Mouse (Mus musculus): ENCODE measurements around the gene Cnr2. TPM values are rescaled to one million over a fixed set of nuclear protein-coding genes. Genes with fewer than 3 reads are reported as not detected.

Cnr2 gene
- 0.80 and 1.6 TPM in 2 replicates for polyA plus RNA-seq (2015; fragmentation: Nextera tagmentation; extraction: Ambion mirVana)

DNA sequence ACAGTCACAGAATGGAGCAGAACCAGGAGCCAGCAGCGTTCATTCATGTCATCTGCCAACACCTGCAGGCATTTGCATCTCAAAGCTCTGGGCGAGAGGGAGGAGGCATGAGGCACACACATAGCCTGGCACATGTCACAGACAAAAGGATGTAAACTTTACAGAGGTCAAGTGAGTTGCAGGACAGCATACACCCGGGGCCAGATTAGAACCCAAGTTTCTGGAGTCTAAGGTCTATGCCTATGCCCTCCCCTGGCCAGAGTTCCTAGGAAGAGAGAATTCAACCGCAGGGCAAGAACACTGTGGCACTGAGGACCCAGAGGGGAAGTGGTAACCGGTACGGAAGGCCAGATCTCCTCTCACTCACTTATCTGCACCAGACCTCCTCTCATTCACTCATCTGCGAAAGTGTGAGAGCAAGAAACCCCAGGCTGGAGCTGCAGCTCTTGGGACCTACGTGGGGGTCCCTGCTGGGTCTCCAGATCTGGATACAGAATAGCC is at the start of gene Cnr2:
Cnr2 (plus strand) TSS at position 324 of the 501 bp plus-strand sequence.

DNA sequence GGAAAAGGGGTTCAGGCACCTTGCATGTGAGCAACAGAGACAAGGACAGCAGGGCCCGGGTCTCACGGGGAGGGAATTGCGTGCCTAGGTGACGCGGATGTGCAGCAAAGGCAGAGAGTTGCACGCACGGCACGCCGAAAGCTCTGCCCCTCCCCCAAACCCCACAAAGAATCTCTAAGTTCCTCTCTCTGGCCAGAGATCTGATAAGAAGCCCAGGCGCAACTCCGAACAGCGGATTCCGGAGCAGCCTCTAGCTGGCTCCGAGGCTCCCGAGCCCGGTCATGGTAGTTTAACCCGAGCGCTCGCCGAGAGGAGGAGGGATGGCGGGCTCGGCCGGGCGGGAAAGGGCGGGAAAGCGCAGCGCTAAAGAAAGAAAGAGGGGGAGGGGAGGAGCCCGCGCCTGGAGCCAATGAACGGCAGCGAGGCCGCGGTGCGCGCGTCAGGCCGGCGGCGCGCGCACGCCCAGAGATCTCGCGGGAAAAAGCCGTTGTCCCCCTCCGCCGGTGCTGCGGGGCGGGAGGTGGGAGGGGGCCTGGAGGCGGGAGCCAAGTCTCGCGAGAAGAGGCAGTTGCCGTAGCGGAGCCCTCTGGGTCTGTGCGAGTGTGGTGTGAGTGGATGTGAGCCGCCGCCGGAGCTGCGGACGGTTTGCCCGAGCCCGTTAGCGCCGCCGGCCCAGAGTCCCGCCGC is 39.5 kb upstream of the Cnr2 start, which contains the start of gene Srsf10:
Srsf10 (plus strand) TSS at position 212 of the 687 bp plus-strand sequence.

DNA sequence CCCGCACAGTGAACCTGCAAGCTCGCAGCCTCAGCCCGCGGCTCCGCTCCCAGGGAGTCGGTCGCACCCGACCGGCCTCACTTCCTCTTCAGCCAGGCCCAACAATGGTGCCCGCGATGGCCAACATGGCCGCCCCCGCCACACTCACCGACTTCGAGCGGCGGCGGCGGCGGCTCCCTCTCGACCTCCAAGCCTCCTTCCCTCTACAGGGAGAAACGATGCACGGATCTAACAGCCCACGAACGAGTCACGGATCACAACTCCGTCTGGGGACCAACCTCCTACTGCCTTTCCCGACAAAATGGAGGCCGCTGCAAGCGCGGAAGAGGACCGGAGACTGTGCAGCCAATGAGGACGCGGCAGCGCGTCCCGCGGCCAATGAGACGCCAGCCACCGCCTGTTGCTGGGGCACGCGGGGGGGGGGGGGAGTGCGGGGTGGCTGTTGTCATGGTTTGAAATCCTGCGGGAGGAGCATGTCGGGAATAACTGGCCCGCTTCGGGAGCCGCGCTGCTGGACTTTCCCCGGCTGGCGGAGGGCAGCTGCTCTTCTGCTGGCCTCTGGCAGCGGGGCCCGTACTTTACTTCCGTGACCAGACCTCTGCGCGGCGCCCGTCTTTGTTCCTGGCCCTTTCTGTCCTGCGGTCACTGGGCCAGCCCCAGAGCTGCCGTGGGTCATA is 21.5 kb upstream of the Cnr2 start, which contains the start of gene Pnrc2:
Pnrc2 (minus strand) TSS at position 325 of the 677 bp plus-strand sequence.

DNA sequence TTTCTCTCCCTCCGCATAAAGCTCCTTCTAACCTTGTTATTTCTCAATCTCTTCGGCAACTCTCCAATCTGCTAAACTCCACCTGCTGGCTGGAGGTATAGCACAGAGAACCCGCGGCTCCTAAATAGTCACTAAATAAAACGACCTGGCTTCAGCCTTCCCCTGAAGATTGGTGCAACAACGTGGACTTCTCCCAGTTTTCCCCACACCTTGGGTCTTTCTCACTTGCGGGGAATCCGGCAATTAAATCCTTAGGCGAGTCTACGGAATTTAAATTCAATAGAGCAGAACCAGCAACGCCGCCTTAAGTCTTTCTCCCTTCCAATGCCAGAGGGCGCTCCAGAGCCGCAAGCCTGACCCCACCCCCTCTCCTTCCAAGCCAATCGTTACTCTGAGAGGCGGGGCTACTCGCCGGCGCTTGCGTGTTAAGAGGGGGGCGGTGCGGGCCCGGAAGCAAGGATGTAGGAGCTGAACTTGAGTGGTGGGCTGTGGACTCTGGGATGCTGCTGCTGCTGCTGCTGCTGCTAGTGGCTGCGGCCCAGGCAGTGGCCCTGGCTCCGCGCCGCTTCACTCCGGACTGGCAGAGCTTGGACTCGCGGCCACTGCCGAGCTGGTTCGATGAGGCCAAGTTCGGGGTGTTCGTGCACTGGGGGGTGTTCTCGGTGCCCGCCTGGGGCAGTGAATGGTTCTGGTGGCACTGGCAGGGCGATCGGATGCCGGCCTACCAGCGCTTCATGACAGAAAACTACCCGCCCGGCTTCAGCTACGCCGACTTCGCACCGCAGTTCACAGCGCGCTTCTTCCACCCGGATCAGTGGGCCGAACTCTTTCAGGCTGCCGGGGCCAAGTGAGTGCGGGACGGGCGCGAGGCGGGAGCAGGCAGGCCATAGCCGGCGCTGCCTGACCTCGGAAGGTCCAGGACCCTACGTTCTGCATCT is 25.4 kb downstream of the Cnr2 start, which contains the start of gene Fuca1:
Fuca1 (plus strand) TSS at position 432 of the 938 bp plus-strand sequence.

DNA sequence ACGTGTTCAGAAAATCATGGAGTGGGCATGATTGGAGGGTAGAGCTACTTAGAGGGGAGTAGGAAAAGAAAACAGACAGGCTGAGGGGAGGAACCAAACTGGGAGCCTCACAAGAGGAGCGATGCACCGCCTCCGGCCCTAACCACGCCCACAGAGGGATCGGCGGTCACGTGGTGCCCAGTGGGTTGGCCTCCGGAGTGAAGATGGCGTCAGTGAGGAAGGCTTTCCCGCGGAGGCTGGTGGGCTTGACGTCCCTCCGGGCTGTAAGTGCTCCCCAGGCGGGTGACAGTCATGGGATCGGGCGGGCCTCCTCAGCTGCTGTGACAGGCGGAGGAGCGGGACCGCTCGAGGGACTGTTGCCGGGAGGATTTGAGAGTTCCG is 51.1 kb downstream of the Cnr2 start, which contains the start of gene Hmgcl:
Hmgcl (plus strand) TSS at position 171 of the 381 bp plus-strand sequence.

DNA sequence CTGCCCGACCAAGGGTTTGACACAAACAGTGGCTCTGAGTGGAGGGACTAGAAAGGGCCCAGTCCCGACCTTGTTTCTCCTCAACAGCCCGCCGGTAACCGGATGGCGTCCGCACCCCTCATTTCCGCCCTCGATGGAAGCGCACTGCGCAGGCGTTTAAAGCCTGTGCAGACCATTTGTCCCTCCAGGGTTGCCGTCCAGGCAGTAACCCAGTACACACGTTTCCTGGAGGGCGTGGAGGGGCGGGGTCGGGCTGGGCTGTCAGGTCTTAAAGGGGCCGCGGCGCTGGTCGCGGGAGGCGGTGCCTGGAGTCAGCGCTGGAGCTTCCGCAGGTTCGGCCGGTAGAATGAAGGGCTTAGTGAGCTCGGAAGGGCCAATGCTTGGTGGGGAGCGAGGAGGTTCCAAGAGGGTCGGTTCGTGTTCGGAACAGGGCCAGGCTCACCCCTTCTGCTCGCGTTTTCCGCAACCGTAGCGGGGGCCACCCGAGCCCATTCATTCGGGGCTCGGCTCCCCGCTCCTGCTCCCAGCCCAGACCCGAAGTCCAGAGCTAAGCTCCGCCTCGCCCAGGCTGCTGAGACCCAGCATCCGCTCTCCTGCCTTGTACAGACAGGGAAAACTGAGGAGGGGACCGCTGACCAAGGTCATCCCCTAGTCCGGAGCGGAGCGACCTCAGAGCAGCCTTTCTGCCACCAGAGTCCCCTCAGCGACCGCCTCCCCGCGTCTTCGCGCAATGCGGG is 68.4 kb downstream of the Cnr2 start, which contains the start of gene Gale:
Gale (plus strand) TSS at position 271 of the 737 bp plus-strand sequence.

Other genes starting within 250 kb of the Cnr2 start
- 0.11 and 0.23 TPM in 2 replicates for gene Ifnlr1, start 209.1 kb upstream of the Cnr2 start, polyA plus RNA-seq (2015; fragmentation: Nextera tagmentation; extraction: Ambion mirVana)
- 0.33 and 0.75 TPM in 2 replicates for gene Il22ra1, start 167.2 kb upstream of the Cnr2 start, polyA plus RNA-seq (2015; fragmentation: Nextera tagmentation; extraction: Ambion mirVana)
- 0.27 and 1.5 TPM in 2 replicates for gene Myom3, start 135.7 kb upstream of the Cnr2 start, polyA plus RNA-seq (2015; fragmentation: Nextera tagmentation; extraction: Ambion mirVana)
- gene Srsf10, start 39.6 kb upstream of the Cnr2 start, polyA plus RNA-seq (2015; fragmentation: Nextera tagmentation; extraction: Ambion mirVana): 127 and 184 TPM in 2 replicates
- gene Pnrc2, start 21.5 kb upstream of the Cnr2 start, polyA plus RNA-seq (2015; fragmentation: Nextera tagmentation; extraction: Ambion mirVana): 142 and 194 TPM in 2 replicates
- gene Fuca1, start 25.3 kb downstream of the Cnr2 start, polyA plus RNA-seq (2015; fragmentation: Nextera tagmentation; extraction: Ambion mirVana): 75.5 and 87.5 TPM in 2 replicates
- gene Hmgcl, start 51.1 kb downstream of the Cnr2 start, polyA plus RNA-seq (2015; fragmentation: Nextera tagmentation; extraction: Ambion mirVana): 77.8 and 87.6 TPM in 2 replicates
- gene Gale, start 68.3 kb downstream of the Cnr2 start, polyA plus RNA-seq (2015; fragmentation: Nextera tagmentation; extraction: Ambion mirVana): 11.1 and 13.1 TPM in 2 replicates
- 60.9 and 77.5 TPM in 2 replicates for gene Lypla2, start 77.2 kb downstream of the Cnr2 start, polyA plus RNA-seq (2015; fragmentation: Nextera tagmentation; extraction: Ambion mirVana)
- gene Pithd1, start 91.9 kb downstream of the Cnr2 start, polyA plus RNA-seq (2015; fragmentation: Nextera tagmentation; extraction: Ambion mirVana): 41.3 and 53.7 TPM in 2 replicates
- gene Eloa, start 126.4 kb downstream of the Cnr2 start, polyA plus RNA-seq (2015; fragmentation: Nextera tagmentation; extraction: Ambion mirVana): 16.7 and 25.8 TPM in 2 replicates
- gene Rpl11, start 158.0 kb downstream of the Cnr2 start, polyA plus RNA-seq (2015; fragmentation: Nextera tagmentation; extraction: Ambion mirVana): 454 and 620 TPM in 2 replicates
- gene Id3, start 248.1 kb downstream of the Cnr2 start, polyA plus RNA-seq (2015; fragmentation: Nextera tagmentation; extraction: Ambion mirVana): 210 and 233 TPM in 2 replicates